Mouse (Mus musculus): ENCODE measurements around the gene Hrct1. TPM values are rescaled to one million over a fixed set of nuclear protein-coding genes. Genes with fewer than 3 reads are reported as not detected.

The Hrct1 gene
- total RNA-seq, 1 experiment from 2014 or later: 4.4 TPM

DNA sequence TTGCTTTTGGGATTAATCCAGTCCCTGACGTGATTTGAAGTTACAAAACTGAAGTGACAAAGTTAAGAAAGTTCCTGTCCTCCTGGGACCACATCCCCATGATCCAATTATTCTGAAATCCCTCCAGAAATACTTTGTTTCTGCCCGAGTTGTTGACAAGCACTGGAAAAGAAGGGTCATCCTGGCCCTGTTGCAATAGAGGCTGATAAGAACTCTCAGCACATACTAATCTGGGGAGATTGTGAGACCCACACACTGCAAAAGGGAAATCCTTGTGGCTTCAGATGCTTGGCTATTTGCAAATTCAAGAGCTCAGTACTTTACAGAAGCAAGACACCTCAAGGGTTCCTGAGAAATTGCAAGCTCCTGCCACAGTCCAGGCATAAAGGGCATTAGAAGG lies 45.3 kb downstream of the Hrct1 start:
- DNase-seq: no peak

Other genes with a start within 250 kb of the Hrct1 start
- gene Sit1, start 243.5 kb upstream of the Hrct1 start, total RNA-seq (2021): 0.59 and 1.3 TPM in 2 replicates
- gene Ccdc107, start 234.3 kb upstream of the Hrct1 start, total RNA-seq (2021): 48.3 and 50.0 TPM in 2 replicates
- 5.2 and 6.8 TPM in 2 replicates for gene Arhgef39, start 227.5 kb upstream of the Hrct1 start, total RNA-seq (2021)
- gene Car9, start 220.2 kb upstream of the Hrct1 start, total RNA-seq (2021): 0.37 and 0.83 TPM in 2 replicates
- gene Tpm2, start 203.4 kb upstream of the Hrct1 start, total RNA-seq (2021): 84.5 and 88.0 TPM in 2 replicates
- 108 and 117 TPM in 2 replicates for gene Creb3, start 164.9 kb upstream of the Hrct1 start, total RNA-seq (2021)
- gene Tln1, start 164.5 kb upstream of the Hrct1 start, total RNA-seq (2021): 201 and 213 TPM in 2 replicates
- 43.3 and 52.6 TPM in 2 replicates for gene Rgp1, start 148.5 kb upstream of the Hrct1 start, total RNA-seq (2021)
- 11.7 and 15.0 TPM in 2 replicates for gene Gba2, start 148.3 kb upstream of the Hrct1 start, total RNA-seq (2021)
- 2.1 and 2.3 TPM in 2 replicates for gene Msmp, start 142.7 kb upstream of the Hrct1 start, total RNA-seq (2021)
- gene Npr2, start 95.3 kb upstream of the Hrct1 start, total RNA-seq (2021): 36.4 and 43.9 TPM in 2 replicates
- gene Spag8, start 73.6 kb upstream of the Hrct1 start, total RNA-seq (2021): 0.93 and 1.1 TPM in 2 replicates
- 91.7 and 99.5 TPM in 2 replicates for gene Hint2, start 70.7 kb upstream of the Hrct1 start, total RNA-seq (2021)
- 7.2 and 9.9 TPM in 2 replicates for gene Tmem8b, start 58.2 kb upstream of the Hrct1 start, total RNA-seq (2021)
- 0.30 TPM in 1 of 2 replicates, not detected in the other for gene Fam221b, start 58.0 kb upstream of the Hrct1 start, total RNA-seq (2021)
- gene Olfr70, start 26.4 kb upstream of the Hrct1 start, total RNA-seq (2021): not detected in 2 replicates
- not detected in 2 replicates for gene Olfr71, start 16.9 kb upstream of the Hrct1 start, total RNA-seq (2021)
- 4.2 and 6.2 TPM in 2 replicates for gene Spaar, start 2.8 kb downstream of the Hrct1 start, total RNA-seq (2021)
- gene Olfr159, start 43.8 kb downstream of the Hrct1 start, total RNA-seq (2021): not detected in 2 replicates
- not detected in 2 replicates for gene Olfr156, start 96.7 kb downstream of the Hrct1 start, total RNA-seq (2021)
- not detected in 2 replicates for gene Olfr157, start 113.0 kb downstream of the Hrct1 start, total RNA-seq (2021)
- gene Olfr155, start 124.4 kb downstream of the Hrct1 start, total RNA-seq (2021): not detected in 2 replicates
- 14.6 and 16.6 TPM in 2 replicates for gene Reck, start 148.3 kb downstream of the Hrct1 start, total RNA-seq (2021)
- 7.4 and 9.1 TPM in 2 replicates for gene Glipr2, start 230.2 kb downstream of the Hrct1 start, total RNA-seq (2021)

Data from adrenal gland, postnatal 14 days (tissue).